Mouse (Mus musculus) left cerebral cortex, postnatal 36 days (tissue): ENCODE data around the gene Ftsj3. TPM values are rescaled to one million over a fixed set of nuclear protein-coding genes. Genes with fewer than 3 reads are reported as not detected.
"Not testable (repeated sequence)": the region's sequence is repeated elsewhere in the genome, so short reads cannot be mapped to it uniquely, and the experiment has no call there.

Source experiments
- DNase-seq, 2 experiments: peaks; one replicate each; pipeline ENCODE4 v3.0.0; 2021 to 2022; ENCODE audit warnings: low spot score in 2 of 2, mixed read lengths in 1 of 2
- intact Hi-C: fragments of 180-260 bp; cut with DNase I; formaldehyde crosslinking; loops from one replicate; pipeline ENCODE4 v1.15.1; 2025
- total RNA-seq, 2 experiments: library from RNA; stranded (reverse); gene quantifications; 2 replicates each; pipeline ENCODE4 v1.2.3; 2021

Ftsj3 gene
- total RNA-seq, 2 experiments from 2014 or later = 26.0 to 29.8 TPM

GRCm38 (mm10) chr11:106271131-106271793, 15.4 kb upstream of the Ftsj3 start:
- no peak for DNase-seq
- intact Hi-C loops = no loop called here

- intact Hi-C loops = no loop called here
- DNase-seq = no peak
These were observed 13.2 kb upstream of the Ftsj3 start for GRCm38 (mm10) chr11:106269060-106269431.

DNA sequence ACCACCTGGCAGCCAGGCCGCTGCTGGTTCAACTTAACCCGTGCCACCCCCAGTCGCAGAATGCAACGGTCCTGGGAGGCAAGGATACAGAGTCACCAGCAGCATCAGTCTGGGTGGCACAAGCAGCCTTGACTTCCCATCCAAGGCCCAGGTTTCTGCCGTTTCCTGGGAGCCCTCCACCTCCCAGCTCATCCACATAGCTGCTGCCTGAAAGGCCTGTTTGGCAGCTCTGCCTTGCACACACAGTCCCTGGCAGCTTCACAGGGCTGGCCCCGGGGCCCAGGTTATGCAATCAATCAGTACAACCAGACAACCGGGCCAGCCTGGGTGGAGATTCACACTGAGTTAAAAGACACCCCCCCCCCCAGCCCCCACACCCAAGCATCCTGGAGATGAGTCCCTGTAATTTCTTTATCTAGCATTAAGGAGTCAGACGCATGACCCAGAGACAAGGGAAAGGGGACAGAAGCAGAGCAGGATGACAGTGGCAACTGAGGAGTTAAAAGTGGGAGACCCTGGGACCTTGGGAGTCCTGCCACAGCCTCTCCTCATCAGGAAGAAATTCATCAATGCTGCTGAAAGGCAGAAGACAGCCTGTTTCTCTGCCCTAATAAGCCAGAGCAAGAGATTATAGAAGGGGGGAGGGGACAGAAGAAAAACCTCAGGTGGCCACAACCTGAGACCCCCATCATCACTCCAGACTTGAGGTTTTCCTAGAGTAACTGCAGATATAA, 12.6 kb upstream of the Ftsj3 start:
- intact Hi-C loops = no loop called here
- DNase-seq = peak; percentile 51 to 53

DNA sequence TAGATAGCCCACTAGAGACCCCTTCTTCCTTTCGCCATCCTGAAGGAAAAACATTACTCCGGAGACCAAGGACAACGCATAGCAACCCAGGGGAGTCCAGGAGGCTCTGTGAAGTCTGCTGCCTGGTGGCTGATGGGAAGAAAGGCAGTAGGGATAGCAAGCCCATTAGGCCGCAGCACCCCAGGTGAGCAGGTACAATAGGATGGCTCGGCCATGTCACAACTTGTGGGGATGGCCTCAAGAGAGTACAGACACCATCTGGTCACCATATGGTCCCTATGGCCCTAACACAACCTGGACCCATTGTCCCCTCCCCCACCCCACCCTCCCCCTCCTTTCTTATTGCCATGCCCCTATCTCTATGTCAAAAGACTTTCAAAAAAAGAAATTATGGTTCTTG, 12.0 kb upstream of the Ftsj3 start:
- intact Hi-C loops = no loop called here
- DNase-seq = no peak

DNA sequence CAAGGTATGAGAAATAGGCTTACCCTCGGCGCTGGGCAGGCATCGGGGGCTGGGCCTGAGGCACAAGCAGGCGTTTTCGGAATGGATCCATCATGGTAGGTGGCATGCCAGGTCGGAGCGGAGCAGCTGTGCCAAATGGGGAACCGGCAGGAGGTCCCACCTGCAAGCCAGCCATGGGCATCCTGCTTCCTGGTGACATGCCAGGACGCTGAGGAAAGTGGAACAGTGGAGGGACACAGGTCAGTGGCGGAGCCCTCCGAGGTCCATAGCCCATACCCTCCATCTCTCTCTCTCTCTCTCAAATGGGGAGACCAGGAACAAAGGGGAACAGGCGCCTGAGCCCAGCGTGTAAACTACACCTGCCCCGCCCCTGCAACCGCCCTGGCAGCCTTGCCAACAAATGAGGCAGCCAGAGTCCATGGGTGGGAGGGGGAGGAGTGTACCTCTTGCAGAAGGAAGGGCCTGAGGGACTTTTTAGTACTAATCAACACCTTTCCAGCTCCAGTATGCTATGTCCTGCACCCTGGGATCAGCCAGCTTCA, 11.5 kb upstream of the Ftsj3 start:
- intact Hi-C loops = no loop called here
- DNase-seq = no peak

- no peak for DNase-seq
- intact Hi-C loops = no loop called here
These were observed 10.6 kb upstream of the Ftsj3 start for GRCm38 (mm10) chr11:106266431-106266830.

GRCm38 (mm10) chr11:106265570-106265969, 9.7 kb upstream of the Ftsj3 start:
- no peak for DNase-seq

DNA sequence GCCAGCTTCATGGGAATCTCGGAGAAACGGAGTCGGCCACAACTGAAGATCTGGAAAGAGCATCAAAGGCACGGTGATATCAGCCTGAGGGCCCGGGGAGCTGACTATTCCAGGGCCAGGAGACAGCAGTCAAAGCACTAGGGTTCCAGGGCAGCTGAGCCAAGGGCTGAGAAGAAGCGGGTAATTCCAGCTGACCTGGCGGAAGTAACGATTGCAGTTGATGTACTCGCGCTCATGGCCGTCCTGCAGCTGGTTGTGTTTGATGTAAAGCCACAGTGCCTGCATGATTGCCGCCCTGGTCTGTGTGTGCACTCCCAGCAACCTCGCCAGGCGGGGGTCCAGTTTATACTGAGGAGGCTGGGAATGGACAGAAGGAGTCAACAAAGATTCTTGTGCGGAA, 9.1 kb upstream of the Ftsj3 start:
- no peak for DNase-seq
- intact Hi-C loops = no loop called here

More at GRCm38 (mm10) chr11:106265570-106265969, 9.7 kb upstream of the Ftsj3 start:
- intact Hi-C loops = no loop called here

- intact Hi-C loops = no loop called here
These were observed 8.1 kb upstream of the Ftsj3 start for GRCm38 (mm10) chr11:106263963-106264362.

DNA sequence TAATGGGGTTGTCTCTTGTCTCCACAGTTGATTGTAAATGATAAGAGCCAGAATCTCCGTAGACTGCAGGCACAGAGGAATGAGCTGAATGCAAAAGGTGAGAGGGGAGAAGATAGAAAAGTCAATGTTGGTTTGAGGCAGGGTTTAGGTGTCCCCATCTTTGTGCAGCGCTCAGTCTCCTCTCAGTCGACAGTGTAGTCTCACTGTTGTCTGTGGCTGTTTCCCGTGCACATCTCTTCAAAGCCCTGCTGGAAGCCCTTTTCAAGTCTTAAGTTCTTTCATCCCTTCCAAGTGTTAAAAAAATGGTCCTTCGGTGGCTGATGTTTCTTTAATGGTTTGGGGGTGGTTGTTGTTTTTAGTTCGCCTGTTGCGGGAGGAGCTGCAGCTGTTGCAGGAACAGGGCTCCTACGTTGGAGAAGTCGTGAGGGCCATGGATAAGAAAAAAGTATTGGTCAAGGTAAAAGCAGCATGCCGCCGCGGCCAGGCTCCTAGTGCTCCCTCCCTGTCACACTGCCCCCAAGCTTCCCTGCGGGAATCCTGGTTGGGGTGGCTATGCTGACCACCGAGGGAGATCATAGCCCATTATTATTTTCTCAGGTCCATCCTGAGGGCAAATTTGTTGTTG, 5.1 kb upstream of the Ftsj3 start:
- intact Hi-C loops = no loop called here
- no peak for DNase-seq

More at GRCm38 (mm10) chr11:106263963-106264362, 8.1 kb upstream of the Ftsj3 start:
- no peak for DNase-seq

DNA sequence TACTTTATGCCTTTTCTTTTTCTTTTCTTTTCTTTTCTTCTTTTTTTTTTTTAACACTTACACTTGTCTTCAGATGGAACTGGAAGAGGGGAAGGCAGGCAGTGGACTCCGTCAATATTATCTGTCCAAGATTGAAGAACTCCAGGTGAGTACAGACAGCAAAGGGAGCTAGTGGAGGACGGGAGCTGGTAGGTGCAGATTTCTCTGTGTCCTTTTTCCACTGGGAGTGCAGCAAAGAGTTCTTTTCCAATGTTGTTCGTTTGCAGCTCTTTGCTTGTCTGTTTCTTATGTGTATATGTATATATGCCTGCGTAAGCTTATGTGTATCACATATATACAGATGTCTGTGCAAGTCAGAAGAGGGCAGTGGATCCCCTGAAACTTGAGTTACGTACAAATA, 896 bp upstream of the Ftsj3 start:
- intact Hi-C loops = loop anchor here (5.0 kb wide), 1 partner anchor 39 kb away; the partner anchor contains the start of genes Ccdc47 and Ddx42
- DNase-seq = no peak

DNA sequence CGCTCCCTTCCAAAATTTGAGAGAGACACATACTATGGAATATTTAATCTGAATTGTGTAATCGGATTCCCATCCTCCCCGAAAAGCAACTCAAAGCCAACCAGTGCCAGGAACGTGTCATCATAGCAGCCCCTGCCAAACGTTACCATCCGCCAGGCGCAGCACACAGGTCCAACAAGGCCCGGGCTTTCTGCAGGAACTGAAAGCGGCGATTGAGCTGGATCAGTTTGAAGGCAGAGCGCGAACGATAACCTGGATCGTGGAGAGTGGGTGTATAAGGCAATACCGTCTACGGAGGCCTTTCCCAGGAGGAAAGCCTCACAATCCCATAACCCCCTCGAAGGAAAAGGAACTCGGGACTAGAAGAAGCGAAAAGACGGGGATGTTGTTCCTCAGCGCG, 705 bp downstream of the Ftsj3 start:
- DNase-seq = no peak
- intact Hi-C loops = loop anchor here (5.0 kb wide), 1 partner anchor 38 kb away; the partner anchor contains the start of genes Ccdc47 and Ddx42

- intact Hi-C loops = loop anchor here (5.0 kb wide), 1 partner anchor 37 kb away; the partner anchor contains the start of genes Ccdc47 and Ddx42
- no peak for DNase-seq
These were observed 1.1 kb downstream of the Ftsj3 start for GRCm38 (mm10) chr11:106254767-106255166.

GRCm38 (mm10) chr11:106249326-106249725, 6.6 kb downstream of the Ftsj3 start:
- intact Hi-C loops = no loop called here
- DNase-seq = no peak

GRCm38 (mm10) chr11:106246834-106247233, 9.0 kb downstream of the Ftsj3 start:
- intact Hi-C loops = no loop called here
- DNase-seq = no peak

DNA sequence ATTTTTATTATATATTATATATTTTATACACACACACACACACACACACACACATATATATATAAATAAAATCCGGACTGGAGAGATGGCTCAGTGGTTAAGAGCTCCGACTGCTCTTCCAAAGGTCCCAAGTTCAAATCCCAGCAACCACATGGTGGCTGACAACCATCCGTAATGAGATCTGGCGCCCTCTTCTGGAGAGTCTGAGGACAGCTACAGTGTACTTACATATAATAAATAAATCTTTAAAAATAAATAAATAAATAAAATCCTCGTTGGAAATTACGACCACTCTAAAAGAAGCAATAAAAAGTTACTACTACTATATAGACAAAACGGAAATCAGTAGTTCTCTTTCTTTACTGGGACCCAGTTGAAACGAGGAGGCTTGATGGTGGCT, 21.9 kb downstream of the Ftsj3 start:
- intact Hi-C loops = loop anchor here (5.0 kb wide), 1 partner anchor 77 kb away; no protein-coding TSS in a partner anchor
- not testable (repeated sequence) for DNase-seq

- no peak for DNase-seq
- intact Hi-C loops = no loop called here
These were observed 35.3 kb downstream of the Ftsj3 start for GRCm38 (mm10) chr11:106220603-106221002.

DNA sequence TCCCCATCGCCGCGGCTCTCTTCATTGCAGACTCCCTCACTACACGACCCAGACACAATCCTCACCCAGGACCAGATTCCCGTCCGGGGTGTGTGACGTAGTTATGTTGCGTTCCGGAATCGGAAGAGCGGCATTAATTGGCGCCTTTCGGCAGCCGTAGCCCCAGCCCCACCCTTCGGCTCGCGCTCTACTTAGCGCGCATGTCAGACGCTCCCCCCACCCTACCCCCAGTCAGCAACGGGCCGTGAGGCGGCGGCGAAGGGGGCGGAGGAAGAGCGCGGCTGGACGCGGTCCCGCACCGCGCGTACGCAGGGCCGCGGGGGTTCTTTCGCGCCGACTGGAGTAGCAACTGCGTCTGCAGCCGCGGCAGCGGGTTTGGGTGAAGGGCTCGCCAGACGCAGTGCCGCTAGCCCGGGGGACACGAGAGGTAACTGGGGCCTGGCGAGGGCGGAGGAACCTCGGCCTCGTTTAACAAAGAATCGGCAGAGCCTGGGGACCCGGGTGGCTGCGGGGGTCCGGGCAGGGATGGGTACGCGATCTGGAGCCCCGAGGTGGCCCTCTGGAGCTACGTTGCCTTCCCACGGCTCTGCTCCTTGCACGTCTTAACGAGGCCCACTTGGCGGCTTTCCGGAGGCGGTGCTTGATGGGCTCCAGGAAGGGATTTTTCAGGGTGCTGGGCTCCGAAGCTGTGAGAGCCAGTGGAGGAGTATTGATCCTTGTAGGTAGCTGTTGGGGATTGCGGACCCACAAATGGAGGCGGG, 39.0 kb downstream of the Ftsj3 start, which contains the start of gene Ddx42:
TSS of gene Ddx42 (plus strand) at position 197 of the 761 bp plus-strand sequence.
- DNase-seq = peak; percentile 90 to 93
- intact Hi-C loops = loop anchor here (1.0 to 5.0 kb wide), 2 partner anchors 40 to 56 kb away; partner anchors contain the start of genes Ftsj3 and Psmc5
